Mouse (Mus musculus) urinary bladder, postnatal 0 days (tissue): ENCODE data around the gene Phf2. TPM values are rescaled to one million over a fixed set of nuclear protein-coding genes. Genes with fewer than 3 reads are reported as not detected.

Source experiments
- polyA plus RNA-seq: library from polyadenylated mRNA; unstranded; fragments of >200 nt; fragmentation: Nextera tagmentation; extraction: Ambion mirVana; gene quantifications from 2 replicates; pipeline ENCODE4 v1.2.1, GENCODE M21; 2015

The Phf2 gene
- 3.5 and 3.8 TPM in 2 replicates for polyA plus RNA-seq

GRCm38 (mm10) chr13:48870771-48871731 is at the start of gene Phf2:
Gene Phf2, minus strand, starts transcription at chr13:48871119.

Other genes starting within 250 kb of the Phf2 start
- gene Ptpdc1, start 245.5 kb downstream of the Phf2 start, polyA plus RNA-seq: 5.4 TPM in 2 replicates
- 0.12 TPM in 1 of 2 replicates, not detected in the other for gene Barx1, start 208.1 kb downstream of the Phf2 start, polyA plus RNA-seq
- gene Fam120a, start 96.9 kb upstream of the Phf2 start, polyA plus RNA-seq: 17.7 and 18.8 TPM in 2 replicates